Mouse (Mus musculus): ENCODE data around the gene Rspry1. TPM values are rescaled to one million over a fixed set of nuclear protein-coding genes. Genes with fewer than 3 reads are reported as not detected.
A peak's percentile ranks its signal among the peaks of the same experiment; 100 is the strongest.

Gene Rspry1
- polyA plus RNA-seq, 1 experiment from 2014 or later: 47.6 TPM

- DNase-seq (ENCODE audit: low spot score): no peak
- WGBS: 81% methylated on average over 4 of the region's 4 CpGs
- Histone ChIP-seq H3K27me3 (replicated peaks; ENCODE audit: control insufficient read depth, insufficient read depth, low read length) (no peaks in the 10 kb centered on the region), H3K9ac (ENCODE audit: low read length) (no peak overlapping the region), H3K9me3 (replicated peaks; ENCODE audit: control insufficient read depth, low read length) (no peaks in the 10 kb centered on the region), H3K27ac (ENCODE audit: low read depth, low read length) (no peak overlapping the region), H3K4me1 (ENCODE audit: control insufficient read depth, insufficient read depth, low read length) (no peaks in the 10 kb centered on the region), H3K4me2 (ENCODE audit: low read length) (no peak overlapping the region), H3K4me3 (ENCODE audit: low read depth, low read length) (no peak overlapping the region), H3K36me3 (ENCODE audit: control insufficient read depth, insufficient read depth, low read length) (peaks cover 33% of the 10 kb centered on the region)
- no peak for ATAC-seq
These were observed 10.0 kb upstream of the Rspry1 start for GRCm38 (mm10) chr8:94591691-94592090.

- Histone ChIP-seq H3K4me3 (ENCODE audit: low read depth, low read length) (no peak overlapping the region), H3K4me2 (ENCODE audit: low read length) (no peak overlapping the region), H3K9ac (ENCODE audit: low read length) (no peak overlapping the region), H3K9me3 (replicated peaks; ENCODE audit: control insufficient read depth, low read length) (no peaks in the 10 kb centered on the region), H3K27ac (ENCODE audit: low read depth, low read length) (no peak overlapping the region), H3K27me3 (replicated peaks; ENCODE audit: control insufficient read depth, insufficient read depth, low read length) (no peaks in the 10 kb centered on the region), H3K4me1 (ENCODE audit: control insufficient read depth, insufficient read depth, low read length) (no peaks in the 10 kb centered on the region), H3K36me3 (ENCODE audit: control insufficient read depth, insufficient read depth, low read length) (peaks cover 11% of the 10 kb centered on the region)
- WGBS: 71% methylated on average over 1 of the region's 1 CpGs
- DNase-seq (ENCODE audit: low spot score): peak; percentile 51
- ATAC-seq: peak; percentile 42; the same call in 1 of the 2 replicates
These were observed 7.5 kb upstream of the Rspry1 start for GRCm38 (mm10) chr8:94594211-94594610.

- ATAC-seq (no peak), DNase-seq (ENCODE audit: low spot score) (no peak)
- Histone ChIP-seq H3K4me2 (ENCODE audit: low read length) (peak overlapping the region; percentile 95), H3K27ac (ENCODE audit: low read depth, low read length) (no peak overlapping the region), H3K4me1 (ENCODE audit: control insufficient read depth, insufficient read depth, low read length) (peaks cover 24% of the 10 kb centered on the region), H3K27me3 (replicated peaks; ENCODE audit: control insufficient read depth, insufficient read depth, low read length) (no peaks in the 10 kb centered on the region), H3K9ac (ENCODE audit: low read length) (peak overlapping the region; percentile 78), H3K4me3 (ENCODE audit: low read depth, low read length) (peak overlapping the region; percentile 99), H3K36me3 (ENCODE audit: control insufficient read depth, insufficient read depth, low read length) (peaks cover 5% of the 10 kb centered on the region; the same call in 1 of the 2 replicates), H3K9me3 (replicated peaks; ENCODE audit: control insufficient read depth, low read length) (no peaks in the 10 kb centered on the region)
- 24% methylated on average over 5 of the region's 5 CpGs for WGBS
These were observed 1.3 kb upstream of the Rspry1 start for GRCm38 (mm10) chr8:94600478-94600877.

GRCm38 (mm10) chr8:94601034-94601606 is 617 bp upstream of the Rspry1 start:
- WGBS: under 1% methylated on average over 51 of the region's 51 CpGs
- Histone ChIP-seq H3K27me3 (replicated peaks; ENCODE audit: control insufficient read depth, insufficient read depth, low read length) (no peaks in the 10 kb centered on the region), H3K9ac (ENCODE audit: low read length) (peak overlapping the region; percentile 78), H3K9me3 (replicated peaks; ENCODE audit: control insufficient read depth, low read length) (no peaks in the 10 kb centered on the region), H3K4me1 (ENCODE audit: control insufficient read depth, insufficient read depth, low read length) (peaks cover 24% of the 10 kb centered on the region), H3K4me2 (ENCODE audit: low read length) (peak overlapping the region; percentile 95), H3K4me3 (ENCODE audit: low read depth, low read length) (peak overlapping the region; percentile 99), H3K36me3 (ENCODE audit: control insufficient read depth, insufficient read depth, low read length) (0 out of 2 replicates have a peak, but pooled peaks cover 2% of the 10 kb centered on the region), H3K27ac (ENCODE audit: low read depth, low read length) (peak overlapping the region; percentile 77)
- peak; percentile 49 for ATAC-seq
- peak; percentile 9 for DNase-seq (ENCODE audit: low spot score)

- H3K27me3 ChIP-seq (replicated peaks; ENCODE audit: control insufficient read depth, insufficient read depth, low read length): no peaks in the 10 kb centered on the region
- ATAC-seq (0 out of 2 replicates have a peak, but pooled peaks have one; percentile 0), DNase-seq (ENCODE audit: low spot score) (peak; percentile 24)
- H3K9me3 ChIP-seq (replicated peaks; ENCODE audit: control insufficient read depth, low read length): no peaks in the 10 kb centered on the region
- peak overlapping the region; percentile 86; the same call in 1 of the 2 replicates for H3K27ac ChIP-seq (ENCODE audit: low read depth, low read length)
- peak overlapping the region; percentile 99 for H3K4me3 ChIP-seq (ENCODE audit: low read depth, low read length)
- H3K4me1 ChIP-seq (ENCODE audit: control insufficient read depth, insufficient read depth, low read length): peaks cover 24% of the 10 kb centered on the region
- under 1% methylated on average over 31 of the region's 31 CpGs for WGBS
- H3K4me2 ChIP-seq (ENCODE audit: low read length): peak overlapping the region; percentile 93
- H3K9ac ChIP-seq (ENCODE audit: low read length): peak overlapping the region; percentile 91
- H3K36me3 ChIP-seq (ENCODE audit: control insufficient read depth, insufficient read depth, low read length): no peaks in the 10 kb centered on the region
These were observed 864 bp downstream of the Rspry1 start for GRCm38 (mm10) chr8:94602471-94603131.

GRCm38 (mm10) chr8:94604030-94604429 is 2.3 kb downstream of the Rspry1 start:
- Histone ChIP-seq H3K4me1 (ENCODE audit: control insufficient read depth, insufficient read depth, low read length) (peaks cover 24% of the 10 kb centered on the region), H3K9ac (ENCODE audit: low read length) (no peak overlapping the region), H3K4me3 (ENCODE audit: low read depth, low read length) (no peak overlapping the region), H3K27ac (ENCODE audit: low read depth, low read length) (no peak overlapping the region), H3K36me3 (ENCODE audit: control insufficient read depth, insufficient read depth, low read length) (no peaks in the 10 kb centered on the region), H3K27me3 (replicated peaks; ENCODE audit: control insufficient read depth, insufficient read depth, low read length) (no peaks in the 10 kb centered on the region), H3K9me3 (replicated peaks; ENCODE audit: control insufficient read depth, low read length) (no peaks in the 10 kb centered on the region), H3K4me2 (ENCODE audit: low read length) (peak overlapping the region; percentile 93; the same call in 1 of the 2 replicates)
- ATAC-seq: no peak
- no peak for DNase-seq (ENCODE audit: low spot score)
- 78% methylated on average over 2 of the region's 2 CpGs for WGBS

- Histone ChIP-seq H3K27me3 (replicated peaks; ENCODE audit: control insufficient read depth, insufficient read depth, low read length) (no peaks in the 10 kb centered on the region), H3K4me3 (ENCODE audit: low read depth, low read length) (no peak overlapping the region), H3K36me3 (ENCODE audit: control insufficient read depth, insufficient read depth, low read length) (no peaks in the 10 kb centered on the region), H3K9ac (ENCODE audit: low read length) (no peak overlapping the region), H3K4me2 (ENCODE audit: low read length) (no peak overlapping the region), H3K9me3 (replicated peaks; ENCODE audit: control insufficient read depth, low read length) (no peaks in the 10 kb centered on the region), H3K4me1 (ENCODE audit: control insufficient read depth, insufficient read depth, low read length) (peaks cover 11% of the 10 kb centered on the region), H3K27ac (ENCODE audit: low read depth, low read length) (no peak overlapping the region)
- 94% methylated on average over 5 of the region's 5 CpGs for whole genome bisulfite sequencing
- no peak for DNase-seq (ENCODE audit: low spot score)
- no peak for ATAC-seq
These were observed 5.3 kb downstream of the Rspry1 start for GRCm38 (mm10) chr8:94607064-94607463.

GRCm38 (mm10) chr8:94624885-94625284 is 23.1 kb downstream of the Rspry1 start:
- H3K4me2 ChIP-seq (ENCODE audit: low read length): no peak overlapping the region
- no peak for ATAC-seq
- H3K9me3 ChIP-seq (replicated peaks; ENCODE audit: control insufficient read depth, low read length): no peaks in the 10 kb centered on the region
- no peak overlapping the region for H3K9ac ChIP-seq (ENCODE audit: low read length)
- DNase-seq (ENCODE audit: low spot score): no peak
- WGBS: 93% methylated on average over 1 of the region's 1 CpGs
- H3K27ac ChIP-seq (ENCODE audit: low read depth, low read length): no peak overlapping the region
- no peak overlapping the region for H3K4me3 ChIP-seq (ENCODE audit: low read depth, low read length)
- no peaks in the 10 kb centered on the region for H3K4me1 ChIP-seq (ENCODE audit: control insufficient read depth, insufficient read depth, low read length)
- no peaks in the 10 kb centered on the region for H3K27me3 ChIP-seq (replicated peaks; ENCODE audit: control insufficient read depth, insufficient read depth, low read length)
- H3K36me3 ChIP-seq (ENCODE audit: control insufficient read depth, insufficient read depth, low read length): peaks cover 13% of the 10 kb centered on the region

GRCm38 (mm10) chr8:94633564-94634194 is 31.9 kb downstream of the Rspry1 start:
- Histone ChIP-seq H3K27me3 (replicated peaks; ENCODE audit: control insufficient read depth, insufficient read depth, low read length) (no peaks in the 10 kb centered on the region), H3K4me3 (ENCODE audit: low read depth, low read length) (no peak overlapping the region), H3K9ac (ENCODE audit: low read length) (no peak overlapping the region), H3K4me2 (ENCODE audit: low read length) (no peak overlapping the region), H3K9me3 (replicated peaks; ENCODE audit: control insufficient read depth, low read length) (no peaks in the 10 kb centered on the region), H3K4me1 (ENCODE audit: control insufficient read depth, insufficient read depth, low read length) (no peaks in the 10 kb centered on the region), H3K36me3 (ENCODE audit: control insufficient read depth, insufficient read depth, low read length) (peaks cover 77% of the 10 kb centered on the region), H3K27ac (ENCODE audit: low read depth, low read length) (no peak overlapping the region)
- ATAC-seq (no peak), DNase-seq (ENCODE audit: low spot score) (no peak)
- 97% methylated on average over 2 of the region's 2 CpGs for WGBS

Data from forebrain, embryonic 14.5 days (tissue).